Mouse (Mus musculus): Measurements from ENCODE around the gene Rcor3. TPM values are rescaled to one million over a fixed set of nuclear protein-coding genes. Genes with fewer than 3 reads are reported as not detected.

Rcor3 gene
- polyA plus RNA-seq, 1 experiment: 31.4 TPM

DNA sequence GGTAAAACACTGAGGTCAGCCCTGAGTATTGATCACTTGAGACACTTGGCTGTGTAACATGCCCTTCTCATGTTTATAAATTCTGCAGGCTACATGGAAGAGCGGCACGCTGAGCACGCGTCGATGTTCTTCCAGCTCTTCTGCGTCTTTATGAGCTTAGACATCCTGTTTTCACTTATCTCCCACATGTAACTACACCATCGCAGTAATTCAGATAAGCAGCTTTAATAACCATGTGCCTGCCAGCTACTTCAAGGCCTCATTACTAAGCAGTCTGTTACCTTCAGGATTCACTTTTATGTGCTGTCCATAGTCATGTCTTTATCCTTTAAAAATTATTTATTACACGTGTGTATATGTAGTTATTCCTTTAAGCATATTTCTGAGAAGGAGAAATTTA is 9.5 kb downstream of the Rcor3 start:
- 89% methylated on average over 8 of the region's 8 CpGs for WGBS
- no peak for DNase-seq

DNA sequence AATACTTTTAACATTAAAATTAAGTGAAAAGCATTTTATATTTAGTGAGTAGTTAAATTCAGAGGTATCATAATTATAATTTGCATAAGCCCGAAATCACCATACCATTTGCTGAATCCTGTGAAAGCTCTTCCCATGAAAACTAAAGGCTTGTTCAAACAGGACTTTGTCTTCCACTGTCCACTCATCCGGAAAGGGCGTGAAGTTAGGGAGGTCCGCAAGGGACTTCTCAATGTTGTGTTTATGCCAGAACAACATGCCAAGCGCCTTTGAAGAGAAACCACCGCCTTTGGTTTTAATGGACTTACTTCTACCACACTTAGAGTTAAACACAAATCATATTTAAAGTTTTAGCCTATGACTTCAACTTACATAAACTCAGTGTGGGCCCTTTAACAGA is 12.1 kb downstream of the Rcor3 start:
- TF ChIP-seq CTCF (IDR thresholded peaks at IDR 0.05; ENCODE audit: insufficient read depth, low read length) (no peak), POLR2A (IDR thresholded peaks at IDR 0.05; ENCODE audit: borderline replicate concordance, extremely low read depth, low read depth, low read length) (no peak)
- no peaks in the 10 kb centered on the region for H3K4me1 ChIP-seq (ENCODE audit: control insufficient read depth, insufficient read depth, low read length)
- WGBS: 87% methylated on average over 6 of the region's 6 CpGs
- no peak overlapping the region for H3K4me3 ChIP-seq (replicated peaks; ENCODE audit: extremely low read depth, low read depth, low read length)
- no peak for DNase-seq

More for the DNA sequence above, 9.5 kb downstream of the Rcor3 start:
- no peak for TF ChIP-seq POLR2A (IDR thresholded peaks at IDR 0.05; ENCODE audit: borderline replicate concordance, extremely low read depth, low read depth, low read length)
- no peak for TF ChIP-seq CTCF (IDR thresholded peaks at IDR 0.05; ENCODE audit: insufficient read depth, low read length)
- no peak overlapping the region for H3K4me3 ChIP-seq (replicated peaks; ENCODE audit: extremely low read depth, low read depth, low read length)
- H3K4me1 ChIP-seq (ENCODE audit: control insufficient read depth, insufficient read depth, low read length): no peaks in the 10 kb centered on the region

DNA sequence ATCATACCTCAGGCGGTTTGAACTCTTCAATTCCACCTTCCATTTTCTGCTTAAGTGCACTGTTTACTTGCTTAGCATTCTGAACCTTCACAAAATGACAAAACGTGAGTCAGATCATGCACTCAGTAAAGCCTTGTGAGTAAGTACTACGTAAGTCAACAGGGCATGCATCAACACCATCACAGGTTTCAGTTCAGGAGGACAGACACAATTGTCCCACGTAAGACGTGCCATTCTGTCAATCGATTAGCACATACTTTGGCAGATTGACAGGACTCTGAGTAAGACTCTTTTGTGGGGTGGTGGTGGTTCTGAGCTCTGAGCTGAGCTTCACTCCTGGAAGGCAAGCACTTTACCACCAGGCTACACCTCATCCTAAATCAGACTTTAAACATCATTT is 21.6 kb downstream of the Rcor3 start:
- no peak overlapping the region for H3K4me3 ChIP-seq (replicated peaks; ENCODE audit: extremely low read depth, low read depth, low read length)
- WGBS: 82% methylated on average over 6 of the region's 6 CpGs
- H3K4me1 ChIP-seq (ENCODE audit: control insufficient read depth, insufficient read depth, low read length): no peaks in the 10 kb centered on the region
- no peak for DNase-seq
- TF ChIP-seq CTCF (IDR thresholded peaks at IDR 0.05; ENCODE audit: insufficient read depth, low read length) (no peak), POLR2A (IDR thresholded peaks at IDR 0.05; ENCODE audit: borderline replicate concordance, extremely low read depth, low read depth, low read length) (no peak)

DNA sequence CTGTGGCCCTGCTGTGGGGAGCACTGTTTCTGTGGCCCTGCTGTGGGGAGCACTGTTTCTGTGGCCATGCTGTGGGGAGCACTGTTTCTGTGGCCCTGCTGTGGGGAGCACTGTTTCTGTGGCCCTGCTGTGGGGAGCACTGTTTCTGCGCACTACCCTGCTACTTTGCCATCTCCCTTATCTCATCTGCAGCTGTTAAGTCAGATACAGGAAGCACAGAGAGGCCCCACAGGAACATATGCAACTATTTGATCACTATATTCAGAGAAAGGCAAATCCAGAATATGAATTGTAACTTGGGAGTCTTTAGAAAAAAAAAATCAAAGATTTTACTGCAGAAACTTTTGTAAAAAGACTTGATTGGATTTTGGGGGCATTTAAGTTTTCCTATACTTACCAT is 22.5 kb downstream of the Rcor3 start:
- WGBS: 93% methylated on average over 1 of the region's 1 CpGs
- no peaks in the 10 kb centered on the region for H3K4me1 ChIP-seq (ENCODE audit: control insufficient read depth, insufficient read depth, low read length)
- no peak overlapping the region for H3K4me3 ChIP-seq (replicated peaks; ENCODE audit: extremely low read depth, low read depth, low read length)
- DNase-seq: no peak
- TF ChIP-seq POLR2A (IDR thresholded peaks at IDR 0.05; ENCODE audit: borderline replicate concordance, extremely low read depth, low read depth, low read length) (no peak), CTCF (IDR thresholded peaks at IDR 0.05; ENCODE audit: insufficient read depth, low read length) (no peak)

DNA sequence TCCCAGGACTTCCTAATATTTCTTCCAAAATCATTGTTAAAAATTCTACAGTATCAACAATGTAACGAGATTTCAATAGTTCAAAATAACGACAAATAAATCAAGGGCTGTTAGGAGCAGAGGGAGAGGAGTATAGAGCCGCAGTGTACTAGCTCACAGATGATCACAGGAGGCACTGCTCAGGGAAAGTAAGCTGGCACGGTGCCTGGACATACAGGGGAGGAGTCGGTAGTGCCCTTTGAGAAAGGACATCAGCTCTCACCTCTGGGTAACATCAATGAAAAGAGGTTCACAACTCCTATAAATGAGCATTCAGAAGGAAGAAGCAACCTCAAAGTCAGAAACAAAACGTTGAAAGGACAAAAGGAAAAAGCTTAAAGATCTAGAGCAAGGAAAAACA is 28.7 kb downstream of the Rcor3 start:
- H3K4me1 ChIP-seq (ENCODE audit: control insufficient read depth, insufficient read depth, low read length): no peaks in the 10 kb centered on the region
- DNase-seq: no peak
- 52% methylated on average over 6 of the region's 6 CpGs for WGBS
- no peak for TF ChIP-seq CTCF (IDR thresholded peaks at IDR 0.05; ENCODE audit: insufficient read depth, low read length)
- no peak for TF ChIP-seq POLR2A (IDR thresholded peaks at IDR 0.05; ENCODE audit: borderline replicate concordance, extremely low read depth, low read depth, low read length)
- H3K4me3 ChIP-seq (replicated peaks; ENCODE audit: extremely low read depth, low read depth, low read length): no peak overlapping the region

DNA sequence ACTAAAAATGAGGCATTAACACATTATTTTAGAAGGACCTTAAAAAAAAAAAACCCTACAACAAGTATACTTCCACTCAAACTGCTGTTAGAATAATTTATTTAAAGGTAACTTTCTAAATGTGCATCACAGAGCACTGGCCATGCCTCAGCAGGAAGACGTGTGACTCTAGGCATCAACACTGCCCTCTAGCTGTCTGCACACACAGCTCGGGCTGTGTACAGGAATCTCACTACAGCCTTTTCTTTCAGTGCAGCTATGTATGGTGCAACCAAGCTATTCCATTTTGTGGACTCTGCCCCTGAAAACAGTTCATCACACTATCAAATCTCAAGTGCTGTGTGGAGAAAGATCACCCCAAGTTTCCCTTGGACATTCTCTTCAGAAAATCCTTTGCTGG is 30.5 kb downstream of the Rcor3 start:
- TF ChIP-seq POLR2A (IDR thresholded peaks at IDR 0.05; ENCODE audit: borderline replicate concordance, extremely low read depth, low read depth, low read length): no peak
- peak; percentile 87 for TF ChIP-seq CTCF (IDR thresholded peaks at IDR 0.05; ENCODE audit: insufficient read depth, low read length)
- DNase-seq: no peak
- Histone ChIP-seq H3K4me1 (ENCODE audit: control insufficient read depth, insufficient read depth, low read length) (no peaks in the 10 kb centered on the region), H3K4me3 (replicated peaks; ENCODE audit: extremely low read depth, low read depth, low read length) (no peak overlapping the region)
- 5% methylated on average over 2 of the region's 2 CpGs for WGBS

DNA sequence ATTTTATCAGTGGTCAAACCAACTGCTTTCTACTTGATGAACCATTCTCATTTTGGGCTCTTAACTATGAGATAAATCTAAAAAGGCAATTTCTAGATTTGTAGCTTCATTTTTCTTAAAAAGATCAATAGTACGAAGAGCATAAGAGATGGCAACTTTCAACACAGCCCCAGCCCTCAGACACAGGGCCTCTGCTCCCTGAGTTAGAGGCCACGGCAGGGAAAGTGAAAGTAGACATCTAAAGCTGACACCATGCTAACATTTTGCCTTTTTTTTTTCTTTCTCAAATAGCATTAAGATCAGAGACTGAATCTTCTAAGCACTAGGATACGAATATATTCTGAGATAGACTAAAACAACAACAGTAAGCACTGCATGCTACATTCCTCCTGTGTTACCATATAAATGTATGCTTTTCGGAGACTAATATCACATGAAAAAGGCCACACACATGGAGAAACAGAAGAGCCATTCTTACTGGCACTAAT is 31.9 kb downstream of the Rcor3 start:
- WGBS: 82% methylated on average over 4 of the region's 4 CpGs
- DNase-seq: no peak
- Histone ChIP-seq H3K4me1 (ENCODE audit: control insufficient read depth, insufficient read depth, low read length) (no peaks in the 10 kb centered on the region), H3K4me3 (replicated peaks; ENCODE audit: extremely low read depth, low read depth, low read length) (no peak overlapping the region)
- TF ChIP-seq CTCF (IDR thresholded peaks at IDR 0.05; ENCODE audit: insufficient read depth, low read length): no peak
- TF ChIP-seq POLR2A (IDR thresholded peaks at IDR 0.05; ENCODE audit: borderline replicate concordance, extremely low read depth, low read depth, low read length): no peak

DNA sequence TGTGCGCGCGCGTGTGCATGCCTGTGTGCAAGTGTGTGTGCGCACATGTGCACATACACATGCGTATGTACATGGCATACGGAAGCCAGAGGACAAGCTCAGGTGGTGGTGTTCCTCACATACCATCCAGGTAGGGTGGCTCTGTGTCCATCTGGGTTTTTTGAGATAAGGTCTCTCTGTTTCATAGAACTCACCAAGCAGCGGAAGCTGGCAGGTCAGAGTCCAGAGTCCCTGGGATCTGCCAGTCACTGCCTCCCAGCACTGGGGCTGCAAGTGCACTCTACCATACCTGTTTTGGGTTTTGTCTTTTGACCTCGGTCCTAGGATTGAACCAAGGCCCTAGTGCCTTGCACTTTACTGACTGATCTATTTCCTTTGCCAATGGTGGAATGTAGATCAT is 33.8 kb downstream of the Rcor3 start:
- no peak overlapping the region for H3K4me3 ChIP-seq (replicated peaks; ENCODE audit: extremely low read depth, low read depth, low read length)
- TF ChIP-seq CTCF (IDR thresholded peaks at IDR 0.05; ENCODE audit: insufficient read depth, low read length) (no peak), POLR2A (IDR thresholded peaks at IDR 0.05; ENCODE audit: borderline replicate concordance, extremely low read depth, low read depth, low read length) (no peak)
- H3K4me1 ChIP-seq (ENCODE audit: control insufficient read depth, insufficient read depth, low read length): no peaks in the 10 kb centered on the region
- 97% methylated on average over 9 of the region's 9 CpGs for WGBS
- DNase-seq: no peak

DNA sequence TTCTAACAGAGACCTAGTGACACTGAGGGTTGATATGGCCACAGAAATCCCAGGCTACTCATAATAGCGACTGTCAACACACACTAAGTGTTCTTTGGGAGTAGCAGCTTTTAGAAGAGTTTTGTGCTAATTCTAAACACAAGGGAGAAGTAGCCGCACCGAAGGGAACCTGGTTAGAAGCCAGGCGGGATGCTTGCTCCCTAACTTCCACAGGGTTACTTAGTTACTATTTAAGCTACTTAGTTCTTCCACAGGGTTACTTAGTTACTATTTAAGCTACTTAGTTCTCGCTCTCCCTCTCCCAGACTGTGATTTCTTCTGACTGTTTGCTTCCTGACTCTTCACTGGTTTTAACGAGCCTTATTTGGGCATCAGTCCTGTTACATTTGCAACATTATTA is 34.7 kb downstream of the Rcor3 start:
- DNase-seq: no peak

DNA sequence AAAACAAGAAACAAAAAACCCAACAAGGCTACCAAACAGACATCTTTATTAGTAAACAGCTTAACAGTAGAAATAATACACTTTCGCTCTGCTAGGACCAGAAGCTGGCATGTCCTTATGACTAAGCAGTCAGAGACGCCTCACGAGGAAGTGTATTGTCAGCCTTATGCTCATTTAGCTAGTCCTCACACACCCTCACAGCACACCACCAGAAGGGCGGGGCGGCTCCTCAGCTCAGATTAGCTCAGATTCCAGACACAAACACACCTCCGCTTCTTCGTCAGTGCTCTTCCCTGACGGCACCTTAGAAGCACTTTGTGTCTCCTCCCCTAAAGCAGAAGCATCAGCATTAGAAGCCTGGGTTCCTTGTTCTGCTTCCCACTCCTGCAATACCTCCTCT is 36.5 kb downstream of the Rcor3 start:
- Histone ChIP-seq H3K4me1 (ENCODE audit: control insufficient read depth, insufficient read depth, low read length) (no peaks in the 10 kb centered on the region), H3K4me3 (replicated peaks; ENCODE audit: extremely low read depth, low read depth, low read length) (no peak overlapping the region)
- no peak for DNase-seq
- no peak for TF ChIP-seq POLR2A (IDR thresholded peaks at IDR 0.05; ENCODE audit: borderline replicate concordance, extremely low read depth, low read depth, low read length)
- no peak for TF ChIP-seq CTCF (IDR thresholded peaks at IDR 0.05; ENCODE audit: insufficient read depth, low read length)
- WGBS: 69% methylated on average over 8 of the region's 8 CpGs

More for the DNA sequence above, 34.7 kb downstream of the Rcor3 start:
- TF ChIP-seq POLR2A (IDR thresholded peaks at IDR 0.05; ENCODE audit: borderline replicate concordance, extremely low read depth, low read depth, low read length) (no peak), CTCF (IDR thresholded peaks at IDR 0.05; ENCODE audit: insufficient read depth, low read length) (no peak)
- no peak overlapping the region for H3K4me3 ChIP-seq (replicated peaks; ENCODE audit: extremely low read depth, low read depth, low read length)
- 74% methylated on average over 6 of the region's 6 CpGs for WGBS
- H3K4me1 ChIP-seq (ENCODE audit: control insufficient read depth, insufficient read depth, low read length): no peaks in the 10 kb centered on the region
